Mouse (Mus musculus): ENCODE measurements around the gene Txndc5.

Gene Txndc5

GRCm38 (mm10) chr13:38463410-38463809, 65.2 kb downstream of the Txndc5 start:
- no peak for DNase-seq (ENCODE audit: low spot score in 2 of 2)

- DNase-seq (ENCODE audit: low spot score in 2 of 2), result no peak
These were observed 77.2 kb downstream of the Txndc5 start for GRCm38 (mm10) chr13:38451446-38451845.

Measured in urinary bladder, postnatal 36 days (tissue).